Mouse (Mus musculus) liver, postnatal 0 days (tissue): ENCODE measurements around the gene Gtpbp8.

Experiments
- CTCF ChIP-seq: sonication (generic); IDR thresholded peaks from 2 replicates; pipeline ENCODE4 v1.5.1; 2016; ENCODE audit warnings: antibody characterized with exemption, low read depth
- EP300 ChIP-seq: IDR thresholded peaks from 2 replicates; pipeline ENCODE4 v1.6.1; 2016; ENCODE audit warnings: antibody characterized with exemption, low read depth, mild to moderate bottlenecking

DNA sequence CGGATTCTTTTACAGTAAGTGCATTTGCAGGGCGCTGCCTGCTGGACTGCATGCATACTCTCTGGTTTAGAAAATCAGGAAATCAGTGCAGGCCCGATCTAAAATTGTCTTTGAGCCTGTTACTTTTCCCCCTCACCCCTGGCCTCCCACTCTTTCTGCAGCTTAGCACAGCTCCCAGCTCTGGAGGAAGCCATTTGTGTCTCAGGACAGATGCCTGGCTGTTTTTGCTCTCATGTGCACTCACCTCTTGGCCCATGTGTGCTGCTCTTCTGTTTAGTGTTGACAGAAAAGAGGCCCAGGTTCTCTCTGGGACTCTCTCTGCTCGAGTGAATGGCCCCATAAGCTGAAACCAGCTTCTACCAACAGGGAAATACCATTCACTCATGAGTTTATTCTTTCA lies 42.7 kb downstream of the Gtpbp8 start:
- TF ChIP-seq CTCF = no peak
- no peak for TF ChIP-seq EP300
